8 mouse cellular contexts compared by ENCODE assay signal in genomic region chr11:102408888-102409794, GRCm38 (mm10). TPM values are rescaled to one million over a fixed set of nuclear protein-coding genes. Genes with fewer than 3 reads are reported as not detected.
DNase-seq lines count a peak whose midpoint lies in the region; ATAC-seq and TF ChIP-seq lines count a peak whose summit lies in the region.

No protein-coding gene starts in this region.

- peak overlapping the region; percentile 98 for H3K27ac ChIP-seq in heart, embryonic 10.5 days
- H3K27ac ChIP-seq in ES-Bruce4 (ENCODE audit: insufficient read depth, low read length) = peak overlapping the region; percentile 40
- H3K27ac ChIP-seq in heart, embryonic 16.5 days (ENCODE audit: low read length) = peak overlapping the region; percentile 92
- peak overlapping the region; percentile 91 for H3K27ac ChIP-seq in midbrain, embryonic 10.5 days (replicated peaks)

- DNase-seq in heart, embryonic 10.5 days (ENCODE audit: low spot score) = no peak
- DNase-seq in heart, adult 8-10 months (ENCODE audit: low spot score) = no peak
- no peak for DNase-seq in midbrain, embryonic 10.5 days (ENCODE audit: low spot score)
- no peak for DNase-seq in yolk sac, embryonic 10.5 days (ENCODE audit: low spot score)
- DNase-seq in gastrocnemius, postnatal 25 days = no peak
- DNase-seq in thymus, postnatal 4 days = no peak

- peaks cover 16% of the 10 kb centered on the region for H3K36me3 ChIP-seq in heart, embryonic 10.5 days
- H3K36me3 ChIP-seq in ES-Bruce4 (ENCODE audit: control insufficient read depth, insufficient read depth, low read length, poor library complexity, severe bottlenecking) = peaks cover 19% of the 10 kb centered on the region
- H3K36me3 ChIP-seq in heart, embryonic 16.5 days (ENCODE audit: control insufficient read depth, insufficient read depth) = no peaks in the 10 kb centered on the region; the same call in none of the 2 replicates
- peaks cover 14% of the 10 kb centered on the region for H3K36me3 ChIP-seq in midbrain, embryonic 10.5 days

- 37% methylated on average over 15 of the region's 15 CpGs for WGBS in heart, embryonic 10.5 days
- 35% methylated on average over 15 of the region's 15 CpGs for WGBS in heart, embryonic 16.5 days
- 44% methylated on average over 15 of the region's 15 CpGs for WGBS in midbrain, embryonic 10.5 days

- no peak for ATAC-seq in heart, embryonic 16.5 days (replicated peaks; ENCODE audit: extremely low read depth, insufficient read depth, low FRiP score)

- H3K9ac ChIP-seq in ES-Bruce4 (ENCODE audit: low read depth, poor library complexity, severe bottlenecking) = peak overlapping the region; percentile 47
- peak overlapping the region; percentile 57 for H3K9ac ChIP-seq in heart, embryonic 16.5 days (ENCODE audit: low read length)

- no peak for TF ChIP-seq POLR2A in ES-Bruce4 (IDR thresholded peaks at IDR 0.05; ENCODE audit: insufficient read depth, low read length)

- peak overlapping the region; percentile 89 for H3K4me3 ChIP-seq in heart, embryonic 10.5 days
- H3K4me3 ChIP-seq in ES-Bruce4 (ENCODE audit: low read depth, low read length) = peak overlapping the region; percentile 50
- peak overlapping the region; percentile 45 for H3K4me3 ChIP-seq in heart, embryonic 16.5 days (ENCODE audit: low read length)
- H3K4me3 ChIP-seq in midbrain, embryonic 10.5 days = peak overlapping the region; percentile 82

- TF ChIP-seq EP300 in ES-Bruce4 (IDR thresholded peaks at IDR 0.05; ENCODE audit: insufficient read depth, low read depth, low read length) = no peak

- TF ChIP-seq CTCF in ES-Bruce4 (IDR thresholded peaks at IDR 0.05; ENCODE audit: low read depth, low read length) = no peak

- H3K4me2 ChIP-seq in heart, embryonic 16.5 days (ENCODE audit: low read depth, low read length) = peak overlapping the region; percentile 91

- H3K27me3 ChIP-seq in heart, embryonic 10.5 days (ENCODE audit: insufficient read depth, poor library complexity, severe bottlenecking) = peaks cover 5% of the 10 kb centered on the region; the same call in 1 of the 2 replicates
- H3K27me3 ChIP-seq in ES-Bruce4 (ENCODE audit: control insufficient read depth, insufficient read depth, low read length, poor library complexity, severe bottlenecking) = no peaks in the 10 kb centered on the region
- H3K27me3 ChIP-seq in heart, embryonic 16.5 days (ENCODE audit: control insufficient read depth, insufficient read depth, low read length) = no peaks in the 10 kb centered on the region
- H3K27me3 ChIP-seq in midbrain, embryonic 10.5 days (ENCODE audit: low read depth, poor library complexity, severe bottlenecking) = no peaks in the 10 kb centered on the region

- no peaks in the 10 kb centered on the region for H3K9me3 ChIP-seq in heart, embryonic 10.5 days
- no peaks in the 10 kb centered on the region for H3K9me3 ChIP-seq in ES-Bruce4 (replicated peaks; ENCODE audit: control insufficient read depth, insufficient read depth, low read length, poor library complexity, severe bottlenecking)
- no peaks in the 10 kb centered on the region for H3K9me3 ChIP-seq in heart, embryonic 16.5 days (replicated peaks; ENCODE audit: control insufficient read depth, low read length)
- no peaks in the 10 kb centered on the region for H3K9me3 ChIP-seq in midbrain, embryonic 10.5 days (replicated peaks)

- peaks cover 44% of the 10 kb centered on the region for H3K4me1 ChIP-seq in heart, embryonic 10.5 days
- peaks cover 4% of the 10 kb centered on the region for H3K4me1 ChIP-seq in ES-Bruce4 (ENCODE audit: control insufficient read depth, insufficient read depth, low read length)
- H3K4me1 ChIP-seq in heart, embryonic 16.5 days (ENCODE audit: control insufficient read depth, insufficient read depth, low read length) = peaks cover 21% of the 10 kb centered on the region
- peaks cover 52% of the 10 kb centered on the region for H3K4me1 ChIP-seq in midbrain, embryonic 10.5 days

RNA-seq across cellular contexts. Expression of gene Slc25a39, which starts 1.4 kb away (rescaled TPM):
- 313 and 314 TPM in 2 replicates for polyA plus RNA-seq in heart, embryonic 10.5 days (2016; fragmentation: Nextera tagmentation; extraction: Ambion mirVana)
- total RNA-seq in heart, adult 8-10 months (2022) = 100 to 1,000 TPM; 174 to 204 (median 197) TPM
- 284 and 342 TPM in 2 replicates for polyA plus RNA-seq in ES-Bruce4 (2011; ENCODE audit: insufficient read depth, insufficient read length, low read depth, missing spikeins)
- polyA plus RNA-seq in heart, embryonic 16.5 days (2015; fragmentation: Nextera tagmentation; extraction: Ambion mirVana) = 308 and 331 TPM in 2 replicates
- 234 and 249 TPM in 2 replicates for polyA plus RNA-seq in midbrain, embryonic 10.5 days (2016; fragmentation: Nextera tagmentation; extraction: Ambion mirVana)
- total RNA-seq in gastrocnemius, postnatal 25 days (2021) = 10 to 100 TPM; 54.4 to 76.1 TPM

RNA-seq across cellular contexts. Expression of gene Rundc3a, which starts 15.9 kb away (rescaled TPM):
- polyA plus RNA-seq in heart, embryonic 10.5 days (2016; fragmentation: Nextera tagmentation; extraction: Ambion mirVana) = 0.74 and 1.8 TPM in 2 replicates
- total RNA-seq in heart, adult 8-10 months (2022) = under 1 TPM in 1 of 4 experiments, not detected in 3; 0.16 TPM
- 7.0 and 9.5 TPM in 2 replicates for polyA plus RNA-seq in ES-Bruce4 (2011; ENCODE audit: insufficient read depth, insufficient read length, low read depth, missing spikeins)
- polyA plus RNA-seq in heart, embryonic 16.5 days (2015; fragmentation: Nextera tagmentation; extraction: Ambion mirVana) = 0.72 and 1.3 TPM in 2 replicates
- polyA plus RNA-seq in midbrain, embryonic 10.5 days (2016; fragmentation: Nextera tagmentation; extraction: Ambion mirVana) = 21.5 and 40.7 TPM in 2 replicates
- under 1 TPM in 1 of 2 experiments, not detected in 1; 0.35 TPM for total RNA-seq in gastrocnemius, postnatal 25 days (2021)

RNA-seq across cellular contexts. Expression of gene Grn, which starts 21.0 kb away (rescaled TPM):
- polyA plus RNA-seq in heart, embryonic 10.5 days (2016; fragmentation: Nextera tagmentation; extraction: Ambion mirVana) = 109 and 151 TPM in 2 replicates
- total RNA-seq in heart, adult 8-10 months (2022) = 10 to 100 TPM; 76.5 to 84.8 (median 79.6) TPM
- 68.4 and 88.3 TPM in 2 replicates for polyA plus RNA-seq in ES-Bruce4 (2011; ENCODE audit: insufficient read depth, insufficient read length, low read depth, missing spikeins)
- 215 and 234 TPM in 2 replicates for polyA plus RNA-seq in heart, embryonic 16.5 days (2015; fragmentation: Nextera tagmentation; extraction: Ambion mirVana)
- 63.5 and 77.1 TPM in 2 replicates for polyA plus RNA-seq in midbrain, embryonic 10.5 days (2016; fragmentation: Nextera tagmentation; extraction: Ambion mirVana)
- total RNA-seq in gastrocnemius, postnatal 25 days (2021) = 10 to 100 TPM; 28.7 to 35.2 TPM

RNA-seq across cellular contexts. Expression of gene Fam171a2, which starts 38.3 kb away (rescaled TPM):
- 1.7 and 3.6 TPM in 2 replicates for polyA plus RNA-seq in heart, embryonic 10.5 days (2016; fragmentation: Nextera tagmentation; extraction: Ambion mirVana)
- total RNA-seq in heart, adult 8-10 months (2022) = 1 to 10 TPM; 2.5 to 5.4 (median 3.6) TPM
- polyA plus RNA-seq in ES-Bruce4 (2011; ENCODE audit: insufficient read depth, insufficient read length, low read depth, missing spikeins) = 4.4 and 5.4 TPM in 2 replicates
- polyA plus RNA-seq in heart, embryonic 16.5 days (2015; fragmentation: Nextera tagmentation; extraction: Ambion mirVana) = 3.0 and 3.9 TPM in 2 replicates
- polyA plus RNA-seq in midbrain, embryonic 10.5 days (2016; fragmentation: Nextera tagmentation; extraction: Ambion mirVana) = 3.0 and 4.0 TPM in 2 replicates
- 1 to 10 TPM; 1.6 to 2.7 TPM for total RNA-seq in gastrocnemius, postnatal 25 days (2021)

RNA-seq across cellular contexts. Expression of gene Slc4a1, which starts 43.1 kb away (rescaled TPM):
- 88.9 and 128 TPM in 2 replicates for polyA plus RNA-seq in heart, embryonic 10.5 days (2016; fragmentation: Nextera tagmentation; extraction: Ambion mirVana)
- 1 to 10 TPM in 2 of 4 experiments, under 1 TPM in 2; 0.19 to 4.5 (median 1.5) TPM for total RNA-seq in heart, adult 8-10 months (2022)
- polyA plus RNA-seq in ES-Bruce4 (2011; ENCODE audit: insufficient read depth, insufficient read length, low read depth, missing spikeins) = 0.48 and 0.53 TPM in 2 replicates
- 14.9 TPM in 2 replicates for polyA plus RNA-seq in heart, embryonic 16.5 days (2015; fragmentation: Nextera tagmentation; extraction: Ambion mirVana)
- polyA plus RNA-seq in midbrain, embryonic 10.5 days (2016; fragmentation: Nextera tagmentation; extraction: Ambion mirVana) = 33.8 and 33.9 TPM in 2 replicates
- total RNA-seq in gastrocnemius, postnatal 25 days (2021) = under 1 TPM; 0.08 to 0.56 TPM

Comparison
In these comparisons a context has a peak if more than half of its experiments do, and no peak if none do; other contexts are left out.
1. H3K27ac ChIP-seq: peak in every context shown above with its lines; median percentile 98 in heart, embryonic 10.5 days; 92 in heart, embryonic 16.5 days; 91 in midbrain, embryonic 10.5 days; 40 in ES-Bruce4.